Mouse (Mus musculus): ENCODE measurements at regions not wholly inside any gene's neighbourhood (a gene's known extent, or its start where the extent isn't known, plus 50 kb on each side); places are given as distances from the start of the nearest gene placed in this dataset.

GRCm38 (mm10) chr13:14898495-14898894 lies 268.5 kb downstream of the AW209491 start:
- no peak for DNase-seq

GRCm38 (mm10) chr13:14930137-14930785 lies 300.3 kb downstream of the AW209491 start:
- no peak for DNase-seq

- DNase-seq: no peak
Measured at GRCm38 (mm10) chr13:14966187-14966726, 336.3 kb downstream of the AW209491 start.

- DNase-seq: no peak
Measured at GRCm38 (mm10) chr13:15002700-15003099, 372.7 kb downstream of the AW209491 start.

GRCm38 (mm10) chr13:15011638-15012037 lies 381.7 kb downstream of the AW209491 start:
- peak; percentile 2 for DNase-seq

GRCm38 (mm10) chr13:15018811-15019745 lies 389.1 kb downstream of the AW209491 start:
- no peak for DNase-seq

- DNase-seq: no peak
Measured at GRCm38 (mm10) chr13:15026601-15027000, 396.6 kb downstream of the AW209491 start.

GRCm38 (mm10) chr13:15052667-15053375 lies 410.2 kb upstream of the Gli3 start:
- DNase-seq: no peak

GRCm38 (mm10) chr13:15054705-15055104 lies 408.3 kb upstream of the Gli3 start:
- DNase-seq: no peak

- no peak for DNase-seq
Measured at GRCm38 (mm10) chr13:15078635-15079094, 384.4 kb upstream of the Gli3 start.

- no peak for DNase-seq
Measured at GRCm38 (mm10) chr13:15079148-15079547, 383.9 kb upstream of the Gli3 start.

GRCm38 (mm10) chr13:15082255-15082932 lies 380.6 kb upstream of the Gli3 start:
- no peak for DNase-seq

GRCm38 (mm10) chr13:15094836-15095235 lies 368.2 kb upstream of the Gli3 start:
- no peak for DNase-seq

- no peak for DNase-seq
Measured at GRCm38 (mm10) chr13:15107753-15108305, 355.2 kb upstream of the Gli3 start.

GRCm38 (mm10) chr13:15113383-15113782 lies 349.7 kb upstream of the Gli3 start:
- DNase-seq: no peak

- DNase-seq: no peak
Measured at GRCm38 (mm10) chr13:15130249-15130648, 332.8 kb upstream of the Gli3 start.

GRCm38 (mm10) chr13:15146167-15146566 lies 316.9 kb upstream of the Gli3 start:
- DNase-seq: no peak

GRCm38 (mm10) chr13:15180898-15181297 lies 282.1 kb upstream of the Gli3 start:
- no peak for DNase-seq

GRCm38 (mm10) chr13:15211635-15212352 lies 251.2 kb upstream of the Gli3 start:
- no peak for DNase-seq

GRCm38 (mm10) chr13:15212353-15212850 lies 250.6 kb upstream of the Gli3 start:
- no peak for DNase-seq

GRCm38 (mm10) chr13:15221322-15221721 lies 241.7 kb upstream of the Gli3 start:
- no peak for DNase-seq

Measured in adrenal gland, postnatal 10 days (tissue).